Mouse (Mus musculus) kidney, adult 10 weeks (tissue): ENCODE data around the gene Polr2g. TPM values are rescaled to one million over a fixed set of nuclear protein-coding genes. Genes with fewer than 3 reads are reported as not detected.

Experiments
- polyA plus RNA-seq: library from polyadenylated mRNA; stranded (reverse); fragments of 350-450 nt; fragmentation: Illumina TruSeq; extraction: RNeasy Lipid Tissue Mini Kit (QIAGEN cat#74804); gene quantifications from one replicate; pipeline ENCODE4 v1.2.3, GENCODE M21; 2014; ENCODE audit warnings: low read depth, low replicate concordance

Gene Polr2g
- polyA plus RNA-seq, result 71.4 TPM

GRCm38 (mm10) chr19:8798264-8798946 lies at the start of gene Polr2g:
Polr2g (minus strand) TSS chr19:8798577.

GRCm38 (mm10) chr19:8839103-8839907 lies 40.9 kb upstream of the Polr2g start, which contains the start of gene Gng3:
Gng3 (minus strand) TSS chr19:8839194.

DNA sequence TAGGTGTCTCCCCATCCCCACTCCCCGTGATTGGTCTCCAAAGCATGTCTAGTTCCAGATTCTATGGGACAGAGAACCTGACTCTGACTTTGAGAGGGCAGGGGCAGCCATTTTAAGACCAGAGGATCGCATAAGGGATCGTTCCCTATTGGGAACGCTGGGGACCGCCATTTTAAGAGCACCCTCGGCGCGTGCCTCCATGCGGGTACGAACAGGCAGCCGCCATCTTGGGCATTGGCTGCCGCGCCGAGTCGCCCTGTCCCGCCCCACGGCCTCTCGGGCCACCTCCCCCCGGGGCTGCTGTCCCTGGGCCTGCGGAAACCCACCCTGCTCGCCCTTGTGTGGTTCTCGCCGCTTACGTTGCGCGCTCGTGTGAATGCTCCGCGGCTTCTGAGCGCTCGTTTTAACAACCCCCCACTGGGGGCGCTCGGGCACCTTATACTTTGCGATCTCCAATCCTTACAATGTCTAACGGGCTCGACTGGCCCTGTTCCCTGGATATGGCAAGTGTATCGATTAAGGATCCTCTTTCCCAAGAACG lies 38.9 kb upstream of the Polr2g start, which contains the start of gene Bscl2:
Gene Bscl2, plus strand, starts transcription at position 217 of the 541 bp plus-strand sequence.

GRCm38 (mm10) chr19:8829660-8830059 lies 31.3 kb upstream of the Polr2g start, which contains the start of gene AC129217.1:
AC129217.1 (plus strand) TSS chr19:8829773.

GRCm38 (mm10) chr19:8819596-8820423 lies 21.4 kb upstream of the Polr2g start, which contains the start of gene Hnrnpul2:
Hnrnpul2 (plus strand) TSS chr19:8820010.

DNA sequence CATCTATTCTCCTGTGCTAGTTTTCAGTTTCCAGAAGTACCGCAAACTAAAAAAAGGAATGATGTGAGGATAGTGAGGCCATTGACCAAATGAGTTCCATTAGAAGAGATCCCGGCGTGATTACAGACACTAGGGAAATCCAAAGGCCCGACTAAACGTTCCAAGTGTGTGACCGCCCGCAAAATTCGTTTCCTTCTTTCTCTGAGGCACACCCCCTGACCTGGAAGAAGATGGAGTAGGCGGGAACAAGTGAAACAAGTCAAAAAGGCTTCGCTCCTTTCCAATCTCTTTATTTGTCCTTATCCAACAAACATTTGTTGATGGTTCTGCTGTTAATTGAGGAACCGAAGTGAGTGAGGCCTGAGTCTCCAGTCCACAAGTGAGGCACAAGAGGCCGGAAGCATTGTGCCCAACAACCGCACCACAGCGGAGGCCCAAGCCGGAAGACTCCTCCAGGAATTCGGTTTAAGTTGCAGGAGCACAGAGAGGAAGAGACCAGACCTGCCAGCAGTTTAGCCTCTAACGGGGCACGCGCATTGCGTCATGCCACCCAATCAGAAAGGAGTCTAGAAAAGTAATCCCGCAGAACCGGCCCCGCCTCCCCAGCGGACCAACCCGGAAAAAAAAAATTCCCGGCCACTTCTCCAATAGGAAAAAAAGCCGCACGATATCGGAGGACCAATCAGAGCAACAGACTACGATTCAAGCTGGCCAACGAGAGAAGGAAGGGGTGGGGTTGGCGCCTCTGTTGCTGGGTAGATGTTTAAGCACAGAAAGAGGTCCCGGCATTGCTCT lies 20.6 kb upstream of the Polr2g start, which contains the start of gene Ttc9c:
Gene Ttc9c, minus strand, starts transcription at position 533 of the 795 bp plus-strand sequence.

DNA sequence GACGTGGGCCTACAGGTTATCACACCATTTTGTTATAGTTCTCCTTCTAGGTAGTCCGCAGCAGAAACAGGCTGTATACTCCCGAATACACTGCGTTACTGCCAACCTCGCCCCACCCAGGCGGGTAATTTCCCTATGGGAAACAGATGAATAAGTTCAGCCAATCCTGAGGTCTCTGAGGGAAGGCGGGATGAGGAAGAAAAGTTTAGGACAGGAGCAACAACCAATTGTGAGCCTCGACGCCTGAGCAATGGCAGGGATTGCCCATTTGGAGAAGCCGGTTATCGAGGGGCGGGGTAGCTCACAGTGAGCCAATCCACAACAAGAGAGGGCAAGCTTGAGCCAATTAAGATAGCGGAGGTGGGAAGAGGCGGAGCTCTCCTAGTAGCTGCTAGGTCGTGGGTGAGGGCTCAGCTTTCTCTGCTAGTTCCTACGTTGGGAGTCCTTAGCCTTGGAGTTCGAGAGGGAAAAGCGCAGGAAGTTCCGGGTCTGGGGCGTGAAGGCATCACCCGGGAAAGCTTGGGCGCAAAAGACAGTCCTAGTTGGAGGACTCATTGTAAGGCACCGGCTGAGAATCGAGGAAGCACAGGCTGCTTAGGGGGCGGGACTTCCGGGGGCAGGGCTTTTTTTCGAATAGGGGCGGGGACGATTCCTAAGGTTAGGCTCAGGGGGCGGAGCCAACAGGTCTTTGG lies 3.9 kb upstream of the Polr2g start, which contains the start of gene Zbtb3:
Gene Zbtb3, plus strand, starts transcription at position 426 of the 692 bp plus-strand sequence.

DNA sequence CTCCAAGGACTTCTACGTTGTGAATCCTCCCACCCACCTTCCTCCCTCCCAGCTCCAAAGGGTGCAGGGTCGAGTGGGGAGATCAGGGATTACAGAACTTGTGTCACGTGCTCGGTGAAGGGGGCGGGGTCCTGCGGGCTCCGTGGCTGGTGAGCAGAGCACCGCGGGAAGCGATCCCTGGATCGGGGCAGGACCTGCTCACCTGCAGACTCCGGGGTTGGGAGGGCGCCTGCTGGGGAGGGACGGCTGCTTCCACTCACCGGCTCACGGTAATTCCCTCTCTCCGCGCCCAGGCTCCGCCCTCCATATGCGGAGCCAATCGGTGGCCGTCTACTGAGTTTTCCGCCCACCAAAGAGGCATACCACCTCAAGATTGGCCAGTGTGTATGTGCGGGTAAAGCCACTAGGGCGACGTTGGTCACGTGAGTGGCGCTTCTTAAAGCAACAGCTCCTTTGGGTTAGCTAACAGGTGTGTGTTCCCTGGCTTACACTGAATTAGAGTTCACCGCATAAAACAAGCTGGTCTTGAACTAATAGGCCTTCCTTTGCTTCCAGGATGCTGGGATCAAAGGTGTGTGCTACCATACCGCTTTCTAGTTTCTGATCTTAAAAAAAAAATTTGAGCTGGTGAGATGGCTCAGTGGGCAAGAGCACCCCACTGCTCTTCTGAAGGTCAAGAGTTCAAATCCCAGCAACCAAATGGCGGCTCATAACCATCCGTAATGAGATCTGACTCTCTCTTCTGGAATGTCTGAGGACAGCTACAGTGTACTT lies 12.2 kb downstream of the Polr2g start, which contains the start of gene Taf6l:
Gene Taf6l, minus strand, starts transcription at position 410 of the 774 bp plus-strand sequence.

DNA sequence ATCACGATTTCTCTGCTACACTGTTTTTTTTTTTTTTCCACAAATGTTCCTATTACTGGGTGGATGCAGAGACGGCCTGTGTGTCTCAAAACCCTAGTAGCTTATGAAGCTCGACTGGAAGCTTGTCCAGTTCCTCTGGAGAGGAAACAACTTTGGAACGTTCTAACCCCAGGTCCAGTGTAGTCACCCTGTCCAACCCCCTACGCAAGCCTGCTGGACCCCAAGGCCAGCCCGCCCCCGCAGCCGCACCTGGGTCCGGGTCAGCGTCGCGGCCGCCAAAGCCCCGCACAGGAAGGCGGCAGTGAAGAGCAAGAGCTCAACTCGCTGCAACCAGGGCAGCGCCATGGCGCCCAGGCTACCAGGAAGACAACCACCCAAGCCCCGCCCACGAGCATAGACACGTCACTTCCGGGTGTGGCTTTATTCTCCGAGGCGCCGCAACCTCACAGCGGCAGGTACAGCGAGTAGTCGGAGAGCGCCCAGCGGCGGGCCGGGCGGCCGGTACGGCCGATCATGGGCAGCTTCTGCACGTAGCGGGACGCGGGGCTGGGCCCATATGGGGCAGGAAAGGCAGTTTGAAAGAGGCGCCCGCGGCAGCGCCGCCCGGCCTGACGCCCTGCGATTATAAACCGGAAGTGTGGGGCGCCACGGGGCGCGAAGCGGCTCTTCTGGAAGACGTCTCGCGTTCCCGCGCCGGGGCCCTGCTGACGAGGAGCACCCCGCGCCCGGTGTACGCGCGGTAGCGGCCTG lies 24.1 kb downstream of the Polr2g start, which contains the start of gene Tmem179b:
Gene Tmem179b, minus strand, starts transcription at position 382 of the 750 bp plus-strand sequence.

GRCm38 (mm10) chr19:8770567-8771270 lies 27.7 kb downstream of the Polr2g start, which contains the start of gene Tmem223:
Tmem223 (plus strand) TSS chr19:8770996.

GRCm38 (mm10) chr19:8756635-8757387 lies 41.6 kb downstream of the Polr2g start, which contains the start of gene Nxf1:
Nxf1 (plus strand) TSS chr19:8757073.

Other genes with a start within 250 kb of the Polr2g start
- gene Slc22a8, start 207.3 kb downstream of the Polr2g start, polyA plus RNA-seq, result 94.7 TPM
- 75.4 TPM for gene Slc22a6, start 180.5 kb downstream of the Polr2g start, polyA plus RNA-seq
- gene Chrm1, start 134.8 kb downstream of the Polr2g start, polyA plus RNA-seq, result not detected
- 283 TPM for gene Slc3a2, start 75.2 kb downstream of the Polr2g start, polyA plus RNA-seq
- 6.9 TPM for gene Wdr74, start 62.8 kb downstream of the Polr2g start, polyA plus RNA-seq
- not detected for gene 1700092M07Rik, start 57.9 kb downstream of the Polr2g start, polyA plus RNA-seq
- 39.9 TPM for gene Stx5a, start 57.2 kb downstream of the Polr2g start, polyA plus RNA-seq
- 50.7 TPM for gene Nxf1, start 41.5 kb downstream of the Polr2g start, polyA plus RNA-seq
- 44.7 TPM for gene Tmem223, start 27.6 kb downstream of the Polr2g start, polyA plus RNA-seq
- gene Tmem179b, start 24.1 kb downstream of the Polr2g start, polyA plus RNA-seq, result 44.0 TPM
- gene Taf6l, start 12.2 kb downstream of the Polr2g start, polyA plus RNA-seq, result 0.77 TPM
- gene Zbtb3, start 4.0 kb upstream of the Polr2g start, polyA plus RNA-seq, result 0.28 TPM
- 58.2 TPM for gene Ttc9c, start 20.8 kb upstream of the Polr2g start, polyA plus RNA-seq
- gene Hnrnpul2, start 21.4 kb upstream of the Polr2g start, polyA plus RNA-seq, result 109 TPM
- gene AC129217.1, start 31.2 kb upstream of the Polr2g start, polyA plus RNA-seq, result not detected
- gene Bscl2, start 38.9 kb upstream of the Polr2g start, polyA plus RNA-seq, result 21.8 TPM
- not detected for gene Gng3, start 40.6 kb upstream of the Polr2g start, polyA plus RNA-seq
- 0.69 TPM for gene Lrrn4cl, start 52.2 kb upstream of the Polr2g start, polyA plus RNA-seq
- gene Ubxn1, start 72.9 kb upstream of the Polr2g start, polyA plus RNA-seq, result 17.7 TPM
- gene Uqcc3, start 82.3 kb upstream of the Polr2g start, polyA plus RNA-seq, result 6.6 TPM
- gene Lbhd1, start 85.2 kb upstream of the Polr2g start, polyA plus RNA-seq, result 56.4 TPM
- gene Gm49403, start 85.4 kb upstream of the Polr2g start, polyA plus RNA-seq, result not detected
- 17.3 TPM for gene 1810009A15Rik, start 90.3 kb upstream of the Polr2g start, polyA plus RNA-seq
- gene Gm49416, start 90.3 kb upstream of the Polr2g start, polyA plus RNA-seq, result not detected
- gene Ints5, start 94.4 kb upstream of the Polr2g start, polyA plus RNA-seq, result 0.32 TPM
- gene Ganab, start 99.5 kb upstream of the Polr2g start, polyA plus RNA-seq, result 80.0 TPM
- gene B3gat3, start 121.8 kb upstream of the Polr2g start, polyA plus RNA-seq, result 5.2 TPM
- 0.40 TPM for gene Rom1, start 130.8 kb upstream of the Polr2g start, polyA plus RNA-seq
- 2.1 TPM for gene Eml3, start 131.0 kb upstream of the Polr2g start, polyA plus RNA-seq
- 47.2 TPM for gene Mta2, start 143.3 kb upstream of the Polr2g start, polyA plus RNA-seq
- 2.3 TPM for gene Tut1, start 155.3 kb upstream of the Polr2g start, polyA plus RNA-seq
- 56.6 TPM for gene Eef1g, start 168.5 kb upstream of the Polr2g start, polyA plus RNA-seq
- gene Ahnak, start 190.7 kb upstream of the Polr2g start, polyA plus RNA-seq, result 25.5 TPM